Mouse (Mus musculus) stomach, embryonic 14.5 days (tissue): ENCODE results near the gene Gnb2. TPM values are rescaled to one million over a fixed set of nuclear protein-coding genes. Genes with fewer than 3 reads are reported as not detected.

Experiments used
- ATAC-seq: fragments of 200-750 bp; cut with Nextera tagmentation; 2 replicates; pipeline ENCODE4 v1.8.0; 2017; ENCODE audit warnings: low read depth, moderate TSS enrichment; ENCODE audit not compliant: insufficient number of reproducible peaks, insufficient read depth, low FRiP score
- H3K27ac ChIP-seq: fragments of 300-500 bp; sonication (generic); 2 replicates; pipeline ENCODE4 v1.5.1; 2014; ENCODE audit warnings: mild to moderate bottlenecking, low read length, moderate library complexity, mixed read lengths
- H3K27me3 ChIP-seq: fragments of 300-500 bp; sonication (generic); 2 replicates; pipeline ENCODE4 v1.6.1; 2014; ENCODE audit warnings: low read length, control low read depth, mixed read lengths; ENCODE audit not compliant: control insufficient read depth, insufficient read depth
- H3K36me3 ChIP-seq: fragments of 300-500 bp; sonication (generic); 2 replicates; pipeline ENCODE4 v1.6.1; 2014; ENCODE audit warnings: mild to moderate bottlenecking, control low read depth, low read length, moderate library complexity, mixed read lengths; ENCODE audit not compliant: control insufficient read depth, insufficient read depth
- H3K4me1 ChIP-seq: fragments of 300-500 bp; sonication (generic); 2 replicates; pipeline ENCODE4 v1.6.1; 2014; ENCODE audit warnings: low read length, control low read depth, mixed read lengths; ENCODE audit not compliant: control insufficient read depth, insufficient read depth
- H3K4me2 ChIP-seq: fragments of 300-500 bp; sonication (generic); replicated peaks from 2 replicates; pipeline ENCODE4 v1.6.1; 2014; ENCODE audit warnings: low read depth, low read length, control low read depth
- H3K4me3 ChIP-seq: fragments of 300-500 bp; sonication (generic); 2 replicates; pipeline ENCODE4 v1.5.1; 2014; ENCODE audit warnings: low read depth, low read length, control low read depth
- H3K9ac ChIP-seq: fragments of 300-500 bp; sonication (generic); replicated peaks from 2 replicates; pipeline ENCODE4 v1.6.1; 2014; ENCODE audit warnings: low read depth, mild to moderate bottlenecking, control low read depth, low read length, moderate library complexity, mixed read lengths
- H3K9me3 ChIP-seq: fragments of 300-500 bp; sonication (generic); 2 replicates; pipeline ENCODE4 v1.6.1; 2016; ENCODE audit warnings: low read depth, low read length, control low read depth; ENCODE audit not compliant: control insufficient read depth
- WGBS: fragments of 180-500 bp; shearing (Covaris S2); extraction: QIAGEN DNeasy Blood & Tissue Kit; methylation state at CpG from one replicate; pipeline ENCODE4 v1.1.7; 2014; 5-methylcytosine and 5-hydroxymethylcytosine counted together
- polyA plus RNA-seq: library from polyadenylated mRNA; unstranded; fragments of >200 nt; fragmentation: Nextera tagmentation; extraction: Ambion mirVana; gene quantifications from 2 replicates; pipeline ENCODE4 v1.2.1, GENCODE M21; 2014

The Gnb2 gene
- polyA plus RNA-seq, 1 experiment from 2014 or later = 404 TPM

GRCm38 (mm10) chr5:137549840-137550239, 16.5 kb upstream of the Gnb2 start:
- ATAC-seq = no peak
- WGBS = 65% methylated on average over 2 of the region's 2 CpGs

GRCm38 (mm10) chr5:137545596-137545995, 12.3 kb upstream of the Gnb2 start:
- no peak overlapping the region for H3K4me3 ChIP-seq
- H3K27me3 ChIP-seq = no peaks in the 10 kb centered on the region
- H3K9ac ChIP-seq = no peak overlapping the region
- H3K4me1 ChIP-seq = no peaks in the 10 kb centered on the region
- no peak overlapping the region for H3K4me2 ChIP-seq
- ATAC-seq = no peak
- no peaks in the 10 kb centered on the region for H3K36me3 ChIP-seq
- 77% methylated on average over 4 of the region's 4 CpGs for WGBS
- H3K9me3 ChIP-seq = no peaks in the 10 kb centered on the region
- H3K27ac ChIP-seq = no peak overlapping the region

More at GRCm38 (mm10) chr5:137549840-137550239, 16.5 kb upstream of the Gnb2 start:
- Histone ChIP-seq H3K4me1 (no peaks in the 10 kb centered on the region), H3K9ac (no peak overlapping the region), H3K4me3 (no peak overlapping the region), H3K36me3 (no peaks in the 10 kb centered on the region), H3K9me3 (no peaks in the 10 kb centered on the region), H3K27me3 (no peaks in the 10 kb centered on the region), H3K27ac (no peak overlapping the region), H3K4me2 (no peak overlapping the region)

GRCm38 (mm10) chr5:137544926-137545325, 11.6 kb upstream of the Gnb2 start:
- H3K9me3 ChIP-seq = no peaks in the 10 kb centered on the region
- no peak overlapping the region for H3K4me3 ChIP-seq
- H3K9ac ChIP-seq = no peak overlapping the region
- H3K27ac ChIP-seq = no peak overlapping the region
- no peak overlapping the region for H3K4me2 ChIP-seq
- no peak for ATAC-seq
- WGBS = 62% methylated on average over 6 of the region's 6 CpGs
- H3K4me1 ChIP-seq = no peaks in the 10 kb centered on the region
- H3K27me3 ChIP-seq = no peaks in the 10 kb centered on the region
- no peaks in the 10 kb centered on the region for H3K36me3 ChIP-seq

- Histone ChIP-seq H3K4me1 (no peaks in the 10 kb centered on the region), H3K9me3 (no peaks in the 10 kb centered on the region), H3K9ac (no peak overlapping the region), H3K27me3 (no peaks in the 10 kb centered on the region), H3K4me2 (no peak overlapping the region), H3K27ac (no peak overlapping the region), H3K4me3 (no peak overlapping the region), H3K36me3 (no peaks in the 10 kb centered on the region)
- 70% methylated on average over 5 of the region's 5 CpGs for WGBS
- ATAC-seq = no peak
Observed at GRCm38 (mm10) chr5:137541768-137542540, 8.6 kb upstream of the Gnb2 start.

GRCm38 (mm10) chr5:137540991-137541390, 7.7 kb upstream of the Gnb2 start:
- H3K9me3 ChIP-seq = no peaks in the 10 kb centered on the region
- 78% methylated on average over 6 of the region's 6 CpGs for WGBS
- ATAC-seq = no peak
- H3K4me2 ChIP-seq = no peak overlapping the region
- H3K27ac ChIP-seq = no peak overlapping the region
- H3K9ac ChIP-seq = no peak overlapping the region
- no peaks in the 10 kb centered on the region for H3K36me3 ChIP-seq
- H3K4me1 ChIP-seq = no peaks in the 10 kb centered on the region
- no peaks in the 10 kb centered on the region for H3K27me3 ChIP-seq
- H3K4me3 ChIP-seq = no peak overlapping the region

- Histone ChIP-seq H3K4me1 (no peaks in the 10 kb centered on the region), H3K4me2 (no peak overlapping the region), H3K9ac (0 out of 2 replicates have a peak overlapping the region, but pooled peaks have one; percentile 3), H3K27me3 (no peaks in the 10 kb centered on the region), H3K9me3 (no peaks in the 10 kb centered on the region), H3K27ac (no peak overlapping the region), H3K4me3 (no peak overlapping the region), H3K36me3 (no peaks in the 10 kb centered on the region)
- ATAC-seq = no peak
- WGBS = 54% methylated on average over 7 of the region's 7 CpGs
Observed at GRCm38 (mm10) chr5:137539291-137539801, 6.0 kb upstream of the Gnb2 start.

- Histone ChIP-seq H3K4me2 (no peak overlapping the region), H3K27ac (no peak overlapping the region), H3K27me3 (no peaks in the 10 kb centered on the region), H3K4me3 (no peak overlapping the region), H3K9me3 (no peaks in the 10 kb centered on the region), H3K4me1 (no peaks in the 10 kb centered on the region), H3K9ac (no peak overlapping the region), H3K36me3 (no peaks in the 10 kb centered on the region)
- 58% methylated on average over 4 of the region's 4 CpGs for WGBS
- ATAC-seq = no peak
Observed at GRCm38 (mm10) chr5:137537461-137537860, 4.2 kb upstream of the Gnb2 start.

GRCm38 (mm10) chr5:137535318-137535717, 2.0 kb upstream of the Gnb2 start:
- 75% methylated on average over 9 of the region's 9 CpGs for WGBS
- peaks cover under 1% of the 10 kb centered on the region; the same call in 1 of the 2 replicates for H3K36me3 ChIP-seq
- no peaks in the 10 kb centered on the region for H3K27me3 ChIP-seq
- ATAC-seq = no peak
- no peak overlapping the region for H3K27ac ChIP-seq
- no peaks in the 10 kb centered on the region for H3K4me1 ChIP-seq
- H3K4me2 ChIP-seq = no peak overlapping the region
- H3K4me3 ChIP-seq = no peak overlapping the region
- H3K9ac ChIP-seq = no peak overlapping the region
- H3K9me3 ChIP-seq = no peaks in the 10 kb centered on the region
